In genomic region chr9:62435613-62436318, GRCm38 (mm10) we compare ENCODE assay signal across 8 mouse cellular contexts.
DNase-seq lines count a peak whose midpoint lies in the region; ATAC-seq and TF ChIP-seq lines count a peak whose summit lies in the region.

No protein-coding gene starts in this region.

- H3K4me2 ChIP-seq in forebrain, postnatal 0 days (ENCODE audit: low read depth) = 0 out of 2 replicates have a peak overlapping the region, but pooled peaks have one; percentile 5

- peak; percentile 83 for DNase-seq in Muller cell, postnatal 12 days (ENCODE audit: inconsistent ontology term)
- peak; percentile 83 for DNase-seq in adrenal gland, postnatal 14 days
- DNase-seq in forebrain, postnatal 0 days = peak; percentile 66
- DNase-seq in heart, postnatal 4 days = peak; percentile 86
- peak; percentile 66 to 84 for DNase-seq in left cerebral cortex, postnatal 14 days (ENCODE audit: low spot score in 2 of 2)
- DNase-seq in spleen, adult 18-20 months = no peak

- H3K36me3 ChIP-seq in forebrain, postnatal 0 days (ENCODE audit: insufficient read depth) = peaks cover 8% of the 10 kb centered on the region
- no peaks in the 10 kb centered on the region for H3K36me3 ChIP-seq in testis, adult 2 months (ENCODE audit: control insufficient read depth, insufficient read depth, low read length)

- no peak for TF ChIP-seq CTCF in forebrain, postnatal 0 days (IDR thresholded peaks at IDR 0.05; ENCODE audit: low read depth)
- no peak for TF ChIP-seq CTCF in testis, adult 2 months (IDR thresholded peaks at IDR 0.05; ENCODE audit: control insufficient read depth, insufficient read depth, insufficient replicate concordance, low read depth, low read length)

- H3K9ac ChIP-seq in forebrain, postnatal 0 days = no peak overlapping the region

- ATAC-seq in forebrain, postnatal 0 days = peak; percentile 52; the same call in 1 of the 2 replicates
- ATAC-seq in megakaryocyte-erythroid progenitor cell, adult 5-6 weeks (replicated peaks; ENCODE audit: low FRiP score, low TSS enrichment, poor library complexity, severe bottlenecking) = peak; percentile 50; the same call in 1 of the 2 replicates

- H3K4me3 ChIP-seq in forebrain, postnatal 0 days (ENCODE audit: low read depth, low read length) = no peak overlapping the region
- H3K4me3 ChIP-seq in testis, adult 2 months (ENCODE audit: control insufficient read depth, low read depth, low read length) = no peak overlapping the region

- no peaks in the 10 kb centered on the region for H3K27me3 ChIP-seq in forebrain, postnatal 0 days (ENCODE audit: insufficient read depth, low read length)
- H3K27me3 ChIP-seq in testis, adult 2 months (ENCODE audit: control insufficient read depth, insufficient read depth, low read length) = no peaks in the 10 kb centered on the region

- WGBS in forebrain, postnatal 0 days = 14% methylated on average over 12 of the region's 12 CpGs

- peak overlapping the region; percentile 40 for H3K27ac ChIP-seq in forebrain, postnatal 0 days (ENCODE audit: low read depth, low read length)
- H3K27ac ChIP-seq in testis, adult 2 months (ENCODE audit: control insufficient read depth, insufficient read depth, low read depth, low read length) = peak overlapping the region; percentile 72

- H3K9me3 ChIP-seq in forebrain, postnatal 0 days (ENCODE audit: low read length) = no peaks in the 10 kb centered on the region

- peaks cover 3% of the 10 kb centered on the region; the same call in 1 of the 2 replicates for H3K4me1 ChIP-seq in forebrain, postnatal 0 days (ENCODE audit: insufficient read depth)
- peaks cover 5% of the 10 kb centered on the region for H3K4me1 ChIP-seq in testis, adult 2 months (ENCODE audit: control insufficient read depth, insufficient read depth, low read length)

- intact Hi-C loops in left cerebral cortex, postnatal 14 days (cut with DNase I) = no loop called here

- no peak for TF ChIP-seq POLR2A in testis, adult 2 months (IDR thresholded peaks at IDR 0.05; ENCODE audit: control insufficient read depth, low read depth, low read length)

Comparison
In these comparisons a context has a peak if more than half of its experiments do, and no peak if none do; other contexts are left out.
1. DNase-seq: peak in Muller cell, postnatal 12 days (single experiment), adrenal gland, postnatal 14 days (single experiment), forebrain, postnatal 0 days (single experiment), heart, postnatal 4 days (single experiment) and left cerebral cortex, postnatal 14 days (2 of 2); none in spleen, adult 18-20 months (0 of 2).